Mouse (Mus musculus): ENCODE results near the gene Efs.

Efs gene

GRCm38 (mm10) chr14:54920076-54920685 lies 5.7 kb downstream of the Efs start:
- no peak for DNase-seq

GRCm38 (mm10) chr14:54913343-54913742 lies 12.6 kb downstream of the Efs start:
- no peak for DNase-seq

- peak; percentile 91 for DNase-seq
These were observed 13.0 kb downstream of the Efs start, which contains the start of gene Slc22a17 for GRCm38 (mm10) chr14:54912886-54913285. Slc22a17 (minus strand) TSS chr14:54913132.

GRCm38 (mm10) chr14:54912109-54912850 lies 13.6 kb downstream of the Efs start:
- peak; percentile 57 for DNase-seq

- no peak for DNase-seq
These were observed 17.2 kb downstream of the Efs start for GRCm38 (mm10) chr14:54908682-54909081.

GRCm38 (mm10) chr14:54903641-54904040 lies 22.3 kb downstream of the Efs start:
- DNase-seq = no peak

- DNase-seq = peak; percentile 89
These were observed 25.5 kb downstream of the Efs start for GRCm38 (mm10) chr14:54900383-54900782.

- no peak for DNase-seq
These were observed 28.5 kb downstream of the Efs start for GRCm38 (mm10) chr14:54897445-54897844.

GRCm38 (mm10) chr14:54894296-54895151 lies 31.4 kb downstream of the Efs start:
- DNase-seq = peak; percentile 57

GRCm38 (mm10) chr14:54893651-54894181 lies 32.2 kb downstream of the Efs start:
- peak; percentile 98 for DNase-seq

- DNase-seq = no peak
These were observed 33.7 kb downstream of the Efs start, which contains the start of gene Pabpn1 for GRCm38 (mm10) chr14:54892200-54892599. Pabpn1 (plus strand) TSS chr14:54892500.

- no peak for DNase-seq
These were observed 40.6 kb downstream of the Efs start for GRCm38 (mm10) chr14:54885309-54885708.

GRCm38 (mm10) chr14:54884022-54884712 lies 41.8 kb downstream of the Efs start:
- peak; percentile 11 for DNase-seq

- DNase-seq = peak; percentile 92
These were observed 42.5 kb downstream of the Efs start, which contains the start of the genes Bcl2l2 and Gm20521 for GRCm38 (mm10) chr14:54883154-54884021. Bcl2l2 (plus strand) TSS chr14:54883377. Gm20521 (plus strand) TSS chr14:54883441.

- peak; percentile 76 for DNase-seq
These were observed 48.7 kb downstream of the Efs start, which contains the start of gene Ppp1r3e for GRCm38 (mm10) chr14:54877048-54877715. Ppp1r3e (minus strand) TSS chr14:54877550.

- DNase-seq = peak; percentile 95
These were observed 49.3 kb downstream of the Efs start for GRCm38 (mm10) chr14:54876539-54877047.

GRCm38 (mm10) chr14:54875844-54876538 lies 49.9 kb downstream of the Efs start:
- DNase-seq = peak; percentile 13

GRCm38 (mm10) chr14:54874165-54874564 lies 51.8 kb downstream of the Efs start:
- no peak for DNase-seq

GRCm38 (mm10) chr14:54870861-54871260 lies 55.1 kb downstream of the Efs start, which contains the start of gene Homez:
Homez (minus strand) TSS chr14:54870961.
- no peak for DNase-seq

- DNase-seq = no peak
These were observed 57.9 kb downstream of the Efs start for GRCm38 (mm10) chr14:54868026-54868425.
